In genomic region chr13:104229181-104229580, GRCm38 (mm10) we compare ENCODE assay signal across 8 mouse cellular contexts. TPM values are rescaled to one million over a fixed set of nuclear protein-coding genes. Genes with fewer than 3 reads are reported as not detected.
A peak's percentile ranks its signal among the peaks of the same experiment; 100 is the strongest.
DNase-seq lines count a peak whose midpoint lies in the region; ATAC-seq and TF ChIP-seq lines count a peak whose summit lies in the region.

No protein-coding gene starts in this region.

- H3K4me1 ChIP-seq in heart, embryonic 11.5 days (ENCODE audit: control insufficient read depth, insufficient read depth, low read length), result peaks cover 8% of the 10 kb centered on the region
- no peaks in the 10 kb centered on the region for H3K4me1 ChIP-seq in ES-Bruce4 (ENCODE audit: control insufficient read depth, insufficient read depth, low read length)
- H3K4me1 ChIP-seq in forebrain, embryonic 13.5 days, result peaks cover 25% of the 10 kb centered on the region
- peaks cover 3 to 8% of the 10 kb centered on the region in 2 experiments for H3K4me1 ChIP-seq in liver, embryonic 14.5 days (replicated peaks; ENCODE audit: control insufficient read depth in 2 of 2, insufficient read depth in 2 of 2, low read length in 1 of 2)

- peak overlapping the region; percentile 65 for H3K4me3 ChIP-seq in heart, embryonic 11.5 days (ENCODE audit: low read depth, low read length)
- peak overlapping the region; percentile 83 for H3K4me3 ChIP-seq in ES-Bruce4 (ENCODE audit: low read depth, low read length)
- H3K4me3 ChIP-seq in forebrain, embryonic 13.5 days, result peak overlapping the region; percentile 76
- peak overlapping the region; percentile 61 to 94 for H3K4me3 ChIP-seq in liver, embryonic 14.5 days (ENCODE audit: insufficient read depth in 1 of 2, low read depth in 2 of 2, low read length in 2 of 2)

- WGBS in heart, embryonic 11.5 days (ENCODE audit: insufficient replicate concordance), result 7% methylated on average over 15 of the region's 15 CpGs
- whole genome bisulfite sequencing in forebrain, embryonic 13.5 days, result 5% methylated on average over 15 of the region's 15 CpGs
- 4% methylated on average over 15 of the region's 15 CpGs for WGBS in liver, embryonic 14.5 days (ENCODE audit: insufficient replicate concordance)

- DNase-seq in heart, postnatal 14 days, result no peak
- peak; percentile 22 to 37 (median 26) for DNase-seq in liver, embryonic 14.5 days (ENCODE audit: low read depth in 3 of 3, low spot score in 3 of 3)
- DNase-seq in adrenal gland, postnatal 10 days, result no peak
- DNase-seq in gastrocnemius, postnatal 36 days, result no peak
- no peak for DNase-seq in right cerebral cortex, postnatal 14 days

- no peaks in the 10 kb centered on the region for H3K36me3 ChIP-seq in heart, embryonic 11.5 days (ENCODE audit: control insufficient read depth, insufficient read depth, low read length)
- H3K36me3 ChIP-seq in ES-Bruce4 (ENCODE audit: control insufficient read depth, insufficient read depth, low read length, poor library complexity, severe bottlenecking), result peaks cover 2% of the 10 kb centered on the region
- H3K36me3 ChIP-seq in forebrain, embryonic 13.5 days (ENCODE audit: poor library complexity, severe bottlenecking), result 0 out of 2 replicates have a peak, but pooled peaks cover 3% of the 10 kb centered on the region
- H3K36me3 ChIP-seq in liver, embryonic 14.5 days (replicated peaks; ENCODE audit: control insufficient read depth, insufficient read depth, low read depth), result peaks cover 4% of the 10 kb centered on the region; the same call in 1 of the 2 replicates

- peak overlapping the region; percentile 82 for H3K4me2 ChIP-seq in heart, embryonic 11.5 days
- H3K4me2 ChIP-seq in forebrain, embryonic 13.5 days, result peak overlapping the region; percentile 79
- H3K4me2 ChIP-seq in liver, embryonic 14.5 days (ENCODE audit: low read depth), result peak overlapping the region; percentile 74

- TF ChIP-seq POLR2A in ES-Bruce4 (IDR thresholded peaks at IDR 0.05; ENCODE audit: insufficient read depth, low read length), result no peak

- peak overlapping the region; percentile 90 for H3K9ac ChIP-seq in heart, embryonic 11.5 days (ENCODE audit: low read depth, low read length)
- peak overlapping the region; percentile 80 for H3K9ac ChIP-seq in ES-Bruce4 (ENCODE audit: low read depth, poor library complexity, severe bottlenecking)
- peak overlapping the region; percentile 70 for H3K9ac ChIP-seq in forebrain, embryonic 13.5 days
- peak overlapping the region; percentile 80 for H3K9ac ChIP-seq in liver, embryonic 14.5 days (replicated peaks)

- intact Hi-C loops in heart, postnatal 14 days (cut with DNase I), result loop anchor here (5.0 kb wide), 1 partner anchor 52 kb away; the partner anchor contains the start of genes Trappc13 and Trim23
- intact Hi-C loops in gastrocnemius, postnatal 36 days (cut with DNase I), result no loop called here

- no peak; the same call in 1 of the 2 replicates for ATAC-seq in heart, embryonic 11.5 days (replicated peaks; ENCODE audit: insufficient number of reproducible peaks, low FRiP score, low TSS enrichment)
- ATAC-seq in forebrain, embryonic 13.5 days, result peak; percentile 41
- ATAC-seq in liver, embryonic 14.5 days (ENCODE audit: insufficient read depth), result peak; percentile 54; the same call in 1 of the 2 replicates

- no peak for TF ChIP-seq CTCF in ES-Bruce4 (IDR thresholded peaks at IDR 0.05; ENCODE audit: low read depth, low read length)
- TF ChIP-seq CTCF in liver, embryonic 14.5 days (IDR thresholded peaks at IDR 0.05; ENCODE audit: low read depth), result no peak

- H3K27ac ChIP-seq in heart, embryonic 11.5 days (ENCODE audit: low read depth, low read length), result peak overlapping the region; percentile 24; the same call in 1 of the 2 replicates
- H3K27ac ChIP-seq in ES-Bruce4 (ENCODE audit: insufficient read depth, low read length), result no peak overlapping the region
- H3K27ac ChIP-seq in forebrain, embryonic 13.5 days, result no peak overlapping the region
- peak overlapping the region; percentile 87 for H3K27ac ChIP-seq in liver, embryonic 14.5 days

- no peaks in the 10 kb centered on the region for H3K9me3 ChIP-seq in heart, embryonic 11.5 days (replicated peaks; ENCODE audit: control insufficient read depth, low read length)
- H3K9me3 ChIP-seq in ES-Bruce4 (replicated peaks; ENCODE audit: control insufficient read depth, insufficient read depth, low read length, poor library complexity, severe bottlenecking), result no peaks in the 10 kb centered on the region
- no peaks in the 10 kb centered on the region for H3K9me3 ChIP-seq in forebrain, embryonic 13.5 days (replicated peaks)
- H3K9me3 ChIP-seq in liver, embryonic 14.5 days (ENCODE audit: control insufficient read depth, low read length), result no peaks in the 10 kb centered on the region

- H3K27me3 ChIP-seq in heart, embryonic 11.5 days (ENCODE audit: control insufficient read depth, insufficient read depth, low read length), result no peaks in the 10 kb centered on the region
- H3K27me3 ChIP-seq in ES-Bruce4 (ENCODE audit: control insufficient read depth, insufficient read depth, low read length, poor library complexity, severe bottlenecking), result no peaks in the 10 kb centered on the region
- H3K27me3 ChIP-seq in forebrain, embryonic 13.5 days, result no peaks in the 10 kb centered on the region
- no peaks in the 10 kb centered on the region for H3K27me3 ChIP-seq in liver, embryonic 14.5 days (ENCODE audit: control insufficient read depth, insufficient read depth, low read length)

- TF ChIP-seq EP300 in ES-Bruce4 (IDR thresholded peaks at IDR 0.05; ENCODE audit: insufficient read depth, low read depth, low read length), result no peak
- no peak for TF ChIP-seq EP300 in liver, embryonic 14.5 days (IDR thresholded peaks at IDR 0.05; ENCODE audit: low read depth)

RNA-seq across cellular contexts. Expression of gene Ppwd1, which starts 0.5 kb away (rescaled TPM):
- 9.3 and 11.9 TPM in 2 replicates for polyA plus RNA-seq in heart, embryonic 11.5 days (2014; fragmentation: Nextera tagmentation; extraction: Ambion mirVana)
- 1 to 10 TPM; 8.4 TPM for total RNA-seq in heart, postnatal 14 days (2021)
- polyA plus RNA-seq in ES-Bruce4 (2011; ENCODE audit: insufficient read depth, insufficient read length, low read depth, missing spikeins), result 54.8 and 57.4 TPM in 2 replicates
- polyA plus RNA-seq in forebrain, embryonic 13.5 days (2015; fragmentation: Nextera tagmentation; extraction: Ambion mirVana), result 13.6 and 14.3 TPM in 2 replicates
- 4.8 and 7.6 TPM in 2 replicates for polyA plus RNA-seq in liver, embryonic 14.5 days (2012; rRNA removed)
- 8.5 and 8.9 TPM in 2 replicates for polyA plus RNA-seq in liver, embryonic 14.5 days (2014; fragmentation: Nextera tagmentation; extraction: Ambion mirVana)
- total RNA-seq in adrenal gland, postnatal 10 days (2021), result 10 to 100 TPM; 15.0 to 18.3 TPM
- total RNA-seq in gastrocnemius, postnatal 36 days (2021), result 1 to 10 TPM; 5.7 to 6.4 TPM

RNA-seq across cellular contexts. Expression of gene Cenpk, which starts 0.8 kb away (rescaled TPM):
- polyA plus RNA-seq in heart, embryonic 11.5 days (2014; fragmentation: Nextera tagmentation; extraction: Ambion mirVana), result 49.9 and 56.0 TPM in 2 replicates
- total RNA-seq in heart, postnatal 14 days (2021), result 1 to 10 TPM; 1.4 to 1.9 TPM
- polyA plus RNA-seq in ES-Bruce4 (2011; ENCODE audit: insufficient read depth, insufficient read length, low read depth, missing spikeins), result 42.2 and 44.0 TPM in 2 replicates
- polyA plus RNA-seq in forebrain, embryonic 13.5 days (2015; fragmentation: Nextera tagmentation; extraction: Ambion mirVana), result 67.1 and 74.6 TPM in 2 replicates
- 23.0 and 33.2 TPM in 2 replicates for polyA plus RNA-seq in liver, embryonic 14.5 days (2012; rRNA removed)
- 89.3 and 95.0 TPM in 2 replicates for polyA plus RNA-seq in liver, embryonic 14.5 days (2014; fragmentation: Nextera tagmentation; extraction: Ambion mirVana)
- 1 to 10 TPM; 6.7 to 7.7 TPM for total RNA-seq in adrenal gland, postnatal 10 days (2021)
- total RNA-seq in gastrocnemius, postnatal 36 days (2021), result not detected

RNA-seq across cellular contexts. Expression of gene Trim23, which starts 50.6 kb away (rescaled TPM):
- polyA plus RNA-seq in heart, embryonic 11.5 days (2014; fragmentation: Nextera tagmentation; extraction: Ambion mirVana), result 16.1 and 17.8 TPM in 2 replicates
- total RNA-seq in heart, postnatal 14 days (2021), result 10 to 100 TPM; 18.8 to 20.6 TPM
- polyA plus RNA-seq in ES-Bruce4 (2011; ENCODE audit: insufficient read depth, insufficient read length, low read depth, missing spikeins), result 22.8 and 26.8 TPM in 2 replicates
- 28.4 and 33.9 TPM in 2 replicates for polyA plus RNA-seq in forebrain, embryonic 13.5 days (2015; fragmentation: Nextera tagmentation; extraction: Ambion mirVana)
- polyA plus RNA-seq in liver, embryonic 14.5 days (2012; rRNA removed), result 3.2 and 5.1 TPM in 2 replicates
- 10.0 and 10.4 TPM in 2 replicates for polyA plus RNA-seq in liver, embryonic 14.5 days (2014; fragmentation: Nextera tagmentation; extraction: Ambion mirVana)
- total RNA-seq in adrenal gland, postnatal 10 days (2021), result 10 to 100 TPM; 19.2 to 20.3 TPM
- total RNA-seq in gastrocnemius, postnatal 36 days (2021), result 10 to 100 TPM; 19.1 to 24.3 TPM

RNA-seq across cellular contexts. Expression of gene Trappc13, which starts 50.9 kb away (rescaled TPM):
- polyA plus RNA-seq in heart, embryonic 11.5 days (2014; fragmentation: Nextera tagmentation; extraction: Ambion mirVana), result 53.2 and 58.1 TPM in 2 replicates
- total RNA-seq in heart, postnatal 14 days (2021), result 10 to 100 TPM; 32.9 to 36.9 TPM
- polyA plus RNA-seq in ES-Bruce4 (2011; ENCODE audit: insufficient read depth, insufficient read length, low read depth, missing spikeins), result 66.0 and 79.0 TPM in 2 replicates
- polyA plus RNA-seq in forebrain, embryonic 13.5 days (2015; fragmentation: Nextera tagmentation; extraction: Ambion mirVana), result 82.8 and 85.2 TPM in 2 replicates
- polyA plus RNA-seq in liver, embryonic 14.5 days (2012; rRNA removed), result 4.6 and 7.3 TPM in 2 replicates
- polyA plus RNA-seq in liver, embryonic 14.5 days (2014; fragmentation: Nextera tagmentation; extraction: Ambion mirVana), result 22.0 and 23.1 TPM in 2 replicates
- 10 to 100 TPM; 47.1 to 51.4 TPM for total RNA-seq in adrenal gland, postnatal 10 days (2021)
- 10 to 100 TPM; 29.1 to 29.9 TPM for total RNA-seq in gastrocnemius, postnatal 36 days (2021)

RNA-seq across cellular contexts. Expression of gene Adamts6, which starts 58.5 kb away (rescaled TPM):
- polyA plus RNA-seq in heart, embryonic 11.5 days (2014; fragmentation: Nextera tagmentation; extraction: Ambion mirVana), result 6.2 and 7.1 TPM in 2 replicates
- total RNA-seq in heart, postnatal 14 days (2021), result 1 to 10 TPM; 5.4 to 6.2 TPM
- polyA plus RNA-seq in ES-Bruce4 (2011; ENCODE audit: insufficient read depth, insufficient read length, low read depth, missing spikeins), result 2.1 and 2.3 TPM in 2 replicates
- polyA plus RNA-seq in forebrain, embryonic 13.5 days (2015; fragmentation: Nextera tagmentation; extraction: Ambion mirVana), result 2.2 and 2.8 TPM in 2 replicates
- 0.29 and 0.35 TPM in 2 replicates for polyA plus RNA-seq in liver, embryonic 14.5 days (2012; rRNA removed)
- 0.08 and 0.11 TPM in 2 replicates for polyA plus RNA-seq in liver, embryonic 14.5 days (2014; fragmentation: Nextera tagmentation; extraction: Ambion mirVana)
- 1 to 10 TPM; 3.7 to 5.1 TPM for total RNA-seq in adrenal gland, postnatal 10 days (2021)
- total RNA-seq in gastrocnemius, postnatal 36 days (2021), result 1 to 10 TPM in 1 of 2 experiments, under 1 TPM in 1; 0.67 to 1.2 TPM

Comparison
In these comparisons a context has a peak if more than half of its experiments do, and no peak if none do; other contexts are left out.
1. H3K27ac ChIP-seq: peak in heart, embryonic 11.5 days (single experiment) and liver, embryonic 14.5 days (single experiment); none in ES-Bruce4 (single experiment) and forebrain, embryonic 13.5 days (single experiment).
2. DNase-seq: peak in liver, embryonic 14.5 days (3 of 3); none in heart, postnatal 14 days (0 of 2), adrenal gland, postnatal 10 days (single experiment), gastrocnemius, postnatal 36 days (0 of 2) and right cerebral cortex, postnatal 14 days (single experiment).
3. Peak in every context shown above with its lines, with median percentiles within 50 percentile points of each other: H3K4me2 ChIP-seq, H3K4me3 ChIP-seq and H3K9ac ChIP-seq.